Mouse (Mus musculus) embryonic facial prominence, embryonic 10.5 days (tissue): ENCODE data around the gene Ypel3. TPM values are rescaled to one million over a fixed set of nuclear protein-coding genes. Genes with fewer than 3 reads are reported as not detected.

Source experiments
- polyA plus RNA-seq: library from polyadenylated mRNA; unstranded; fragments of >200 nt; fragmentation: Nextera tagmentation; extraction: Ambion mirVana; gene quantifications from 2 replicates; pipeline ENCODE4 v1.2.1, GENCODE M21; 2016

The Ypel3 gene
- polyA plus RNA-seq, 1 experiment from 2014 or later: 64.4 TPM

Other genes with a start within 250 kb of the Ypel3 start
- gene Eif3c, start 210.5 kb upstream of the Ypel3 start, polyA plus RNA-seq: 223 and 224 TPM in 2 replicates
- gene Apobr, start 192.0 kb upstream of the Ypel3 start, polyA plus RNA-seq: 0.29 and 0.41 TPM in 2 replicates
- gene Cln3, start 191.1 kb upstream of the Ypel3 start, polyA plus RNA-seq: 22.9 and 27.1 TPM in 2 replicates
- not detected in 2 replicates for gene Il27, start 182.0 kb upstream of the Ypel3 start, polyA plus RNA-seq
- 0.92 and 1.2 TPM in 2 replicates for gene Nupr1, start 146.1 kb upstream of the Ypel3 start, polyA plus RNA-seq
- gene Sgf29, start 127.6 kb upstream of the Ypel3 start, polyA plus RNA-seq: 64.6 and 65.6 TPM in 2 replicates
- gene Sult1a1, start 100.5 kb upstream of the Ypel3 start, polyA plus RNA-seq: 0.32 and 0.40 TPM in 2 replicates
- gene Bola2, start 81.6 kb upstream of the Ypel3 start, polyA plus RNA-seq: 186 and 206 TPM in 2 replicates
- 14.4 and 15.1 TPM in 2 replicates for gene Slx1b, start 81.2 kb upstream of the Ypel3 start, polyA plus RNA-seq
- 35.7 and 38.5 TPM in 2 replicates for gene Coro1a, start 69.2 kb upstream of the Ypel3 start, polyA plus RNA-seq
- gene Mapk3, start 17.4 kb upstream of the Ypel3 start, polyA plus RNA-seq: 51.9 and 57.2 TPM in 2 replicates
- gene Gdpd3, start 10.6 kb upstream of the Ypel3 start, polyA plus RNA-seq: 0.96 and 1.8 TPM in 2 replicates
- gene Tbx6, start 4.5 kb downstream of the Ypel3 start, polyA plus RNA-seq: 0.36 and 0.60 TPM in 2 replicates
- 390 and 408 TPM in 2 replicates for gene Ppp4c, start 15.5 kb downstream of the Ypel3 start, polyA plus RNA-seq
- gene Fam57b, start 20.7 kb downstream of the Ypel3 start, polyA plus RNA-seq: 0.80 and 1.2 TPM in 2 replicates
- not detected in 2 replicates for gene 4930451I11Rik, start 54.7 kb downstream of the Ypel3 start, polyA plus RNA-seq
- 3.1 and 5.5 TPM in 2 replicates for gene Doc2a, start 70.5 kb downstream of the Ypel3 start, polyA plus RNA-seq
- 49.3 and 57.0 TPM in 2 replicates for gene Hirip3, start 85.0 kb downstream of the Ypel3 start, polyA plus RNA-seq
- 114 and 118 TPM in 2 replicates for gene Ino80e, start 85.4 kb downstream of the Ypel3 start, polyA plus RNA-seq
- gene Taok2, start 107.7 kb downstream of the Ypel3 start, polyA plus RNA-seq: 55.3 and 56.9 TPM in 2 replicates
- gene Tmem219, start 146.0 kb downstream of the Ypel3 start, polyA plus RNA-seq: 16.7 and 21.3 TPM in 2 replicates
- gene Kctd13, start 151.9 kb downstream of the Ypel3 start, polyA plus RNA-seq: 20.2 and 21.3 TPM in 2 replicates
- gene Asphd1, start 172.6 kb downstream of the Ypel3 start, polyA plus RNA-seq: 0.14 and 0.15 TPM in 2 replicates
- 0.77 and 1.2 TPM in 2 replicates for gene Sez6l2, start 173.6 kb downstream of the Ypel3 start, polyA plus RNA-seq
- 79.9 and 85.2 TPM in 2 replicates for gene Cdipt, start 199.0 kb downstream of the Ypel3 start, polyA plus RNA-seq
- gene Cdiptos, start 199.1 kb downstream of the Ypel3 start, polyA plus RNA-seq: 0.50 and 0.77 TPM in 2 replicates
- gene Mvp, start 237.7 kb downstream of the Ypel3 start, polyA plus RNA-seq: 4.1 TPM in 2 replicates
- 0.78 TPM in 1 of 2 replicates, not detected in the other for gene Pagr1b, start 239.5 kb downstream of the Ypel3 start, polyA plus RNA-seq
- 41.1 and 107 TPM in 2 replicates for gene Pagr1a, start 240.4 kb downstream of the Ypel3 start, polyA plus RNA-seq
- gene Gm42742, start 244.1 kb downstream of the Ypel3 start, polyA plus RNA-seq: 37.7 and 92.9 TPM in 2 replicates
- 2.7 and 3.4 TPM in 2 replicates for gene Prrt2, start 244.3 kb downstream of the Ypel3 start, polyA plus RNA-seq